Mouse (Mus musculus) B cell, adult 67 days (primary cell): Measurements from ENCODE around the gene C1ql1. TPM values are rescaled to one million over a fixed set of nuclear protein-coding genes. Genes with fewer than 3 reads are reported as not detected.

Source experiments
- total RNA-seq, 2 experiments: library from RNA; stranded (reverse); gene quantifications; 4 replicates each; pipeline ENCODE4 v1.2.4; 2023

Gene C1ql1
- not detected for total RNA-seq

DNA sequence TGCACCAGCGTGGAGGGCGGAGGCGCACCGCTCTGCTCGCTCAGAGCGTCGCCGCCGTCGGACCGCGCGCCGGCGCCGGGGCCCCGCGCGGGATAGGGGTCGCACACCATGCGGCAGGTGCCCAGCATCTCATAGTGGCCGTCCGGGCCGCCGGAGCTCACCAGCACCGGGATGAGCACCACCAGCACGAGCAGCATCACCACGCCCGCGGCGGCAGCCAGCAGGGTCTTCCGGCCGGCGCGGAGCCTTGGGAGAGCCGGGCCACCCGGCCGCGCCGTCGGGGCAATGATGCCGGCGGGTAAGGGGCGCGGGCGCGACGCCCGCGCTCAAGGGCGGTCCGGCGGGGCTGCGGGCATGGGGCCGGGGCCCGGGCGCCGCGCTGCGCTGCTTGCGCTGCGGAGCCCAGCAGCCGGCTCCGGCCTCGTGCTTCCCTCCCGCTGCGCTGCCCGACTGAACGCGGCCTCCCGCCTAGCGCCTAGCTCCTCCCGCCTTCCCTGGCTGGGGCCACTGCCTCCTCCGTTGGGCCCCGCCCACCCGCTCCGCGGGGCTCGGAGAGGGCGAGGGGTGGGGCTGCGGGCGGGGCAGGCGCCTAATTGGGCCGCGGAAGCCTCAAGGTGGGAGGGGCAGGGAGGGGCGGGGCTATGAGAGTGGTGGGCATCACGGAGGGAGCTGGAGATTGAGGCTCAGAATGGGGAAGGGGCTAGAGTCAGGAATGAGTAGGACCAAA lies at the start of gene C1ql1:
C1ql1 (minus strand) TSS at position 424 of the 727 bp plus-strand sequence.

DNA sequence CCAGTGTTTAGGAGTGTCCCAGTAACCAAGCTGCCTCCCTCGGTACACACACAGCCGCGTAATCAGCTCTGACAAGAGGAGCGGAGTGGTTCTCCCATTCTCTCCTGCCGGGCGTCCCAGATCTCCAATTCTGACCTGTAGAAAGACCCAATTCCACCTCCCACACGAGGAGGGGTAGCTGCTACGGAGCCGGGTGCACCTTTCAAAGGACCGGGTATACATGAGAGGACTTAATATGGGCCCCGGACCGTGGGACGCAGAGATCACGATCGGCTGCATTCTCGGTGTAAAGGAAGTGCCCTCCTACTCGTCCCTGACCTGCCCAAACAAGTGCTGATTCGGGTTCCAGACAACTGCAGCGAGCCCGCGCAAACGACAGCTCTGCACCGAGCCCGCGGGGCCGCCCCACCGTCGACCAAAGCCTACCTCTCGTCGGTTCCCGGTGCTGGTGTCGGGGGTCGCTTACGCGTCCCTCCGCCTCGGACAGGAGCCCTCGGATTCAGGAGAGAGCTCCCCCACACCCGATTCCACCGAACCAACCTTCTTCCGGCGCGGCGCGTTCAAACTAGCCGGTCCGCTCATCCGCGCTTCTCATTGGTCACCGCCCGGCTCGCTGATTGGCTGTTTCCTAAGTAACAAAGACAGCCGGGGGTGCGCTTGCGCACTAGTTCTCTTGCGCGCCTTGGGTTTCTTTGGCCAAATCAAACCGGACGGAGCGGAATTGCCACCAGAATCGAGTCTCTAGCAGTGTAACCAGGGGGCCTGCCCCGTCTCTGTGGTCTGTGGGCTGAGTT lies 21.7 kb downstream of the C1ql1 start, which contains the start of gene Kif18b:
Kif18b (minus strand) TSS at position 568 of the 794 bp plus-strand sequence.

DNA sequence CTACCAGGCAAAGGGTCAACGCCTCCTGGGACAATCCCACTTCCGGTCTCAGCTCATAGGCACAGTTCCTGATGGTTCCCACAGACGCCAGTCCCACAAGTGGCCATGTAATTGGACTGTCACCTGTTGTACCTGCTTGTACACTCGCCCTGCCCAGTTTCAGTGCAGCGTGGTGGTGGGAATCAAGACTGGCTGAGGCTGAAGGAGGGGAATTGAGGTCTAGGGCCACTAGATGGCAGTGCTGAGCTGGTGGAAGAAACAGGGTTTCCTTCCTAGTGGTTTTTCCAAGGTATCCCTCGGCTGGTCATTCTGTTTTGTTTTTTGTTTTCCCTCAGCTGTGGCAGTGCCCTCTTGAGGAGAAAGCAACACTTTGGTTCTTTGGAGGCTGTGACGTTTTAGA lies 45.7 kb downstream of the C1ql1 start, which contains the start of gene Gfap:
Gfap (minus strand) TSS at position 150 of the 400 bp plus-strand sequence.

Other genes starting within 250 kb of the C1ql1 start
- 10 to 100 TPM; 24.4 to 25.1 TPM for gene Ccdc43, start 248.9 kb downstream of the C1ql1 start, total RNA-seq
- gene Adam11, start 185.2 kb downstream of the C1ql1 start, total RNA-seq: under 1 TPM in 1 of 2 experiments, not detected in 1; 0.52 TPM
- gene Gjc1, start 127.0 kb downstream of the C1ql1 start, total RNA-seq: not detected
- not detected for gene Higd1b, start 110.8 kb downstream of the C1ql1 start, total RNA-seq
- gene Eftud2, start 65.7 kb downstream of the C1ql1 start, total RNA-seq: 100 to 1,000 TPM; 128 to 132 TPM
- gene Ccdc103, start 65.5 kb downstream of the C1ql1 start, total RNA-seq: not detected
- gene Fam187a, start 61.5 kb downstream of the C1ql1 start, total RNA-seq: not detected
- not detected for gene Gfap, start 45.8 kb downstream of the C1ql1 start, total RNA-seq
- gene Kif18b, start 21.6 kb downstream of the C1ql1 start, total RNA-seq: under 1 TPM; 0.21 to 0.84 TPM
- 10 to 100 TPM; 55.5 to 61.3 TPM for gene Nmt1, start 81.5 kb upstream of the C1ql1 start, total RNA-seq
- 10 to 100 TPM; 15.0 to 20.2 TPM for gene Dcakd, start 81.6 kb upstream of the C1ql1 start, total RNA-seq
- gene Plcd3, start 155.0 kb upstream of the C1ql1 start, total RNA-seq: 1 to 10 TPM in 1 of 2 experiments, under 1 TPM in 1; 0.99 to 2.3 TPM
- 10 to 100 TPM; 43.2 to 61.9 TPM for gene Acbd4, start 155.0 kb upstream of the C1ql1 start, total RNA-seq
- gene Hexim1, start 169.5 kb upstream of the C1ql1 start, total RNA-seq: 10 to 100 TPM; 41.6 to 56.4 TPM
- gene Hexim2, start 185.7 kb upstream of the C1ql1 start, total RNA-seq: 1 to 10 TPM; 4.3 to 4.9 TPM
- 100 to 1,000 TPM; 422 to 442 TPM for gene Fmnl1, start 224.4 kb upstream of the C1ql1 start, total RNA-seq